Mouse (Mus musculus) c-Kit-positive CD71-positive TER-119-positive erythroid progenitor cells, embryonic 14.5 days (primary cell): ENCODE results near the gene Hist1h3e.

Experiments
- DNase-seq: peaks from one replicate; pipeline ENCODE4 v3.0.0-alpha.2; 2013; ENCODE audit warnings: low spot score

Hist1h3e gene

GRCm38 (mm10) chr13:23518295-23518603 lies 43.9 kb downstream of the Hist1h3e start:
- DNase-seq, result no peak

GRCm38 (mm10) chr13:23517603-23518294 lies 44.4 kb downstream of the Hist1h3e start:
- DNase-seq, result peak; percentile 90

DNA sequence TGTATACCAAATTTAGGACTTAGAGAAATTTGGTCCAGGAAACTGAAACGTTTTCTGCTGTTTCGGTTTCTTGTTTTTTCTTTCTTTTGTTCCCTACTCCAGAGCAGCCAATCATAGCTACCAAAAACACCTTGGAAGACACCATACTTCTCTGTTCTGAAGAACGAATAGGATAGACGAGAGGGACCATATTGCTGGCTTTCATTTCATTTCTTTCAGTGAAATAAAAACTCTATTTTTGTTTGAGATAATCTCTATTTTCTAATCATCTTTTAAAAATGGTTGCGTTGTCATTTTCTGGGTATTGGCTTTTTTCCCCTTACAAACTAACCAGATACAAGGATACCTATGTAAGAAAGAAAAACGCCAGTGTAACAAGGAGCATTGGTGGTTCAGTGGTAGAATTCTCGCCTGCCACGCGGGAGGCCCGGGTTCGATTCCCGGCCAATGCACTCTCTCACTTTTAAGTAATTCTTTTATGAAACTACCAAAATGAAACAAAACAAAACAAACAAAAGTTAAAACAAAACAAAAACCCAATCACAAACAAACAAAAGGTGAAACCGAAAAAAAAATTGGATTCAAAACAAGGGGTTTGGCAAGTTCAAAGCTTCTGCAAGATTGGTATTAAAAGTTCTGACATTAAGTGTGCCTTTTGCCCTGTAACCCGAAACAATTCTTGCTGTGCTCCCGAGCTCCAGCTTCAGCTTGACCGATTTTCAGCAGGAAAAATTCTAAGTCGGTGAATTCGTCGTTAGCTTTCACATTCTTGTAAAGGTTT lies 45.2 kb downstream of the Hist1h3e start:
- peak; percentile 86 for DNase-seq

GRCm38 (mm10) chr13:23515826-23516620 lies 46.1 kb downstream of the Hist1h3e start:
- no peak for DNase-seq

DNA sequence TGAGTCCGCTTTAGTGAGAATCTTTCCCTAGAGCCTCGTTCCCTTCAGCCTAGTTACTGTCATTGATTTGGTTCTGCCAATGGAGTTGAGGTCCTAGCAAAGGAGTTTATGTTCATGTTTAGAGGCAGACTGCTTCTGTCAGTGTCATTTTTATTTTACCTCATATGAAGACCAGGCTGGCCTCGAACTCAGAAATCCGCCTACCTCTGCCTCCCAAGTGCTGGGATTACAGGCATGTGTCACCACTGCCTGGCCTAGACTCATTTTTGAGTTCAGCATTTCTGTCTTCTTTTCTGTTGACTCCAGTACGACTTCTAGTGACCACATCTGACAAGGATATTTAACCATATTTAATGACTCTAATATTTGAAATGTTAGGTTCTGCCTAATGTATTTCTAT lies 46.9 kb downstream of the Hist1h3e start:
- DNase-seq, result no peak

DNA sequence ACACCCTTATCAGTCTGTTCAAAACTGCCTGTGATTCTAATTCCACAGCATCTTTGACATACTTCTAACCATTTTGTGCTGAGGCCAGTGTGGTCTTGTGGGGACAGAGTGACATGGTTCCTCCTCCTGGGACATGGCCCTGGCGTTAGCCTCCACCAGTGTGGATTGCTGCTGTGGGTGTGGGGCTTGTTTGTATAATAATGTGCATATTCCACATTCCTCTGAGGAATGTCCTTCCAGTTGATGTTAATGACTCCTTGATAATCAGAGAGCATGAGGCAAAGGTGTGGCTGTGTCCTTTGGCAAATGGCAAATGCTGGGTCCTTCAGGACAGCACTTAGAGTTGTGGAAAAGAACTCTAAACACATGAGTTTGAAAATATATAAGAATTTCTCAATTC lies 48.7 kb downstream of the Hist1h3e start:
- DNase-seq, result no peak
